Mouse (Mus musculus) c-Kit-negative CD71-positive TER-119-positive erythroid progenitor cells, embryonic 14.5 days (primary cell): ENCODE measurements around the gene Liph.
A peak's percentile ranks its signal among the peaks of the same experiment; 100 is the strongest.
"Not testable (repeated sequence)": the region's sequence is repeated elsewhere in the genome, so short reads cannot be mapped to it uniquely, and the experiment has no call there.

Experiments used
- DNase-seq: peaks from one replicate; pipeline ENCODE4 v3.0.0-alpha.2; 2013; ENCODE audit warnings: low read depth, low spot score

The Liph gene

DNA sequence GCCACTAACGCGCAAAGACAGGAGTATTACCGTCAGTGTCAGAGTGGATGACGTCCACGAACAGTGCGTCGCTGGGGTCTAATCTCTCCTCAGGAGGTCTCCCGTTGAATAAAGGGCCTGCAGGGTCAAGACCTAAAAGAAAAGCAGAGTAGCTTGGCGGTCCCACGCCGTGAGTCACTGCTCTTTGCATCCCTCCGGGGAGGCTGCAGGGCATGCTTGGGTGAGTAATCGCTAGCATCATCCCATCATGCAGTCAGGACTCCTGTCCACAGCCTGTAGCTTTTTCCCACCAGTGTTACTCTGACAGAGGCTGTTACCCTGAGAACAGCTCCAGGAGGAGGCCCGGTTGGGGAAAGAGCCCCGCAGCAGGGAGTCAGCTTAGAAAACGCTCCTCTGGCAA, 19.3 kb downstream of the Liph start:
- DNase-seq: no peak

DNA sequence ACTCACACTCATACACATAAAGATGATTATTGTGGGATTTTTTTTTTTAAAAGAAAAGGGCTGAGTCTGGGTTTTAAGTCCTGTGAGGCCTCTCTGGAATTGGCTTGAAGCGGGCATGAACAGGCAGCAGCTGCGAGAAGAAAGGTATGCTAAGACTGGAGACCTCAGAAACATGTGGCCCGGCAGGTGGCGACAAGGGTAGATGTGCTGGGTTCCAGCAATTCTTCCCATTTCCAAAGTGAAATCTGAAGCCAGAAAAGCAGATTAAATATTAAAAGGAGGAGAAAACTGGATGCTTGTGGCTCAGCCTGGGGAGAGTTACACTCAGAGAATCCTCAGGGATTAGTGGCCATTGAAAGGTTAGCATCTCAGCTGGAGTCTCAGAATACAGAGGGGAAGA, 24.0 kb downstream of the Liph start:
- DNase-seq: no peak

DNA sequence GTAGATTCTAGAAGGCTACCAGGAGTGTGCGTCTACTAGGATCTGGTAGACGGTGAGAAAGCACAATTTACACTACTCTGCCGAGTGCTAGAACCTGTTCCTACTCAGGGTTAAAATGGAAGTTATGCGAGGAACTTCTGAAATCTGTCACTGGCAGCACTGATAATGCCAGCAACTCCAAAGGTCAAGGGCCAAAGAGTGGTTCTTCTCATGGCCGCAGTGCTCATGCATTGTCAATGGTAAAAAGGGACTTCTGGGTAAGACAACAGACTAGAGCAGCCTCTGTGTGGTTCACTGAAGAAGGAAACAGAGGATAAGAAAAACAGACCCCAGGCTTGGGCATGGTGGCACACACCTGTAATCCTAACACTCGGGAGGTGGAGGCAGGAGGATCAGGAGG, 24.9 kb downstream of the Liph start:
- no peak for DNase-seq

DNA sequence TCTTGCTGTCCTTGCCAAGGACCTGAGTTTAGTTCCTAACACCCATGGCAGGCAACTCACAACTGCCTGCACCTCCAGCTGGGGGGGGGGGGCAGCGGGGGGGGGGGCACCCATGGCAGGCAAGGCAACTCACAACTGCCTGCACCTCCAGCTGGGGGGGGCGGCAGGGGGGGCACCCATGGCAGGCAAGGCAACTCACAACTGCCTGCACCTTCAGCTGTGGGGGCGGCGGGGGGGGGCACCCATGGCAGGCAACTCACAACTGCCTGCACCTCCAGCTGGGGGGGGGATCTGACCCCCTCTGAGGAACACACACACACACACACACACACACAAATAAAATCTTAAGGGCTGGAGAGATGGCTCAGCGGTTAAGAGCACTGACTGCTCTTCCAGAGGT, 25.6 kb downstream of the Liph start:
- DNase-seq: no peak

DNA sequence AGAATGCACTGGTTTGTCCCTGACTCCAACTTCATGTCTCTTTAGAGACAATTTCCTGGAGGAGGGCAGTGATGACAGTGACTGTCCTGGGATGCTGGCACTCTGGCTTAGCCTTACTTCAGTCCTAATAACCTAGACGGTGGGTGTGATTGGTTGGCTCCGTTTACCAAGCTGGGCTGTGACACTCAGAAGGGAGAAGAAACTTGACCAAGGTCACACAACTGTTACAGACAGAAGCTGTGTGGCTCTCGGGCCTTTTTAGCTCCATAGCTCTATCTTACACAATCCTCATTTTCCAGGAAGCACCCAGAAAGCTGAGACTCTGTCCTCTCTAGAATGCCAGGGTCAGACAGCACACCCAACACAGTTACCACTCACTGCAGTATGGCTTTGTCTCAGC, 29.9 kb downstream of the Liph start:
- no peak for DNase-seq

DNA sequence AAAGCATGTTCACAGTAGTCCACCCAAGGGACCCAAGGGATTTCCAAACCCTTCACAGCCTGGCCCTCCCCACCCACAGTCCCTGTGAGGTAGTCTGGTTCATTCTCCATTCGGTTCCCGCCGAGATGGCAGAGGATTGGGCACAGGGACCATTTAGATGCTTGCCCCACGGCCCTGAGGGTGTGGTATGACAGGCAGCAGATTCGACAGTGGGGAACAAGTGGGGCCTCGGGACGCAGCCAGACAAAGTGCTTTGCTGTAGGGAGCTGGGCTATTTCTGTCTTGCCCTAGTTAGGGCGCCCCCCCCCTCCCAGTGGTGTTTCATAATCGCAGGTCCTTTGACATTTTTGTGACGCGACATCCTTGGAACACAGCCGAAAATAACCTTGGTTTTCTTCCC, 39.9 kb downstream of the Liph start:
- DNase-seq: no peak

DNA sequence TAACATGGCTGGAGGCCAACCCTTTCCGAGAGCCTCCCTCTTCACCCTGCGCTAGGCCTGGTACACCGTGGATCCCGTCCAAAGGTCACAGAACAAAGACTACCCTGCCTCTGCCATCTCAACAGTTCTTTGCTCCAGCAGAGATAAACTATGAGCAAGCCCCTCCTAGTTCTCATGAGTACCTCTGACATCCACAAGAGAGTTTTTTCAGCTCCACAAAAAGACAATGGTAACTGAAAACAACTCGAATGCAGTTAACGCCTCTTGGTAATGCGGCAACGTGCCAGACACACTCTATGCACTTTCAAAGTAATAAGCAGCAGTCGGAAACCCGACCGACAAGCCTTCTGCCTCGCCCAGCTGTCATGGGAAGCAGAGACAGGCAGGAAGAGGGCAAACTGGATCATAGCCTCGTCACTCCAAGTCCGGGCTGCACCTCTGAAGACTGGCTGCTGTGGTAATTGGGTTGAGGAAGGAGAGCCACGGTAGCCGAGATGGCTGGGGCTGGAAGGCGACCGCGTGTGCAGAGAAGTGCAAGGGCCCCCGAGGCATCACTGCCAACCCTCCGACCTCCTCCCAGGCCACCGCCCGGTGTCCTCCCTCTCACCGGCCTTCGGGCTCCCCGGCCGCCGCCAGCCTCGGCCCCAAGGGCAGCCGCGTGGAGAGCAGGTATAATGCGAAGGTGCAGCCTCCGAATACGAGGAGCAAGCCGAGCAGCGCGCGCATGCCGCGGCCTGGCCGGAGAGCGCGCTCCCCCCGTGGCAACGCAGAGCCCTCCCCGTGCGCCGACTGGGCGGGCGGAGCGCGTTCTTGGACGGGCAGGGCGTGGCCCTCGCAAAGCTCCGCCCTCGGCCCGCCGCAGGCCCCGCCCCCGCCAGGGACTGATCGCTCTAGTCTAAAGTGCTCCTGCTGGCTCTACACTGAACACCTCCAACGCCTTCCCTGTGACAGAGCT, 48.4 kb downstream of the Liph start, which contains the start of gene Tmem41a:
Gene Tmem41a (minus strand): TSS at position 792 of the 955 bp plus-strand sequence.
- peak; percentile 76 for DNase-seq

DNA sequence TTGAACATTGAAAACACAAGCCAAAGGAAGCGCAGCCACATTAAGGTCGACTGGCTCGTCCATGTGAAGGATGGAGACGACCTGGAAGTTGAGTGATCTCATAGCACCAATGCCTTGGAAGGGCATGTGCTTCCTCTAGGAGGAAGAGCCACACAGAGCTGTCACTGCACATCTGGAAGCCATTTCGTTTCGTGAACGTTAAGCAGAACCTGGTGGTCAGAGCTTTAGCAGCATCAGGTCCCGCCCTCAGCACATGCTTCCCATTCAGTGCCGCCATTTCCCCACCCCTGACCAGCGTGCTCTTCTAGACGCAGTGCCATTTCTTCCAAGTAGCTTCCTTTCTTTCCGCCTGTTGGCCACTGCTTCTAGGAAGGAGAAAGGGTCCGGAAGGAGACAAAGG, 67.0 kb downstream of the Liph start:
- no peak for DNase-seq

DNA sequence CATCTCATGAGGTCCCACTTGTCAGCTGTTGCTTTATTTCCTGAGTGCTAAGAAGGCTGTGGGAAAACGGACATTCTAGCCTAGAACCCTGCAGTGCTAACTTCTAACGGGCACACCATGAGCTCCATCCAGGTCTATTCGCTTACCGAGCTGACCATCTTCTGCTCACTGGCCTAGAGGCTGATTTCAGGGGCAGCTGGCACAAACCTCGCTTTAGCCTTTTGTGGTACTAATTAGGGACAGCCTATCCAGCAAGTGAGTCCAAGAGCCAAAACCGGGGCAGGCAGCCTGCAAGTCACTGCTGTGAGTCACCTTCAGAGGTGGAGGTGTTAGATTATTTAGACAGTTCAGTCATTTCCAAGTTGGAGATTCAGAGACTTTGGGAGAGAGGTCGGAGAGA, 78.8 kb downstream of the Liph start:
- DNase-seq: no peak

DNA sequence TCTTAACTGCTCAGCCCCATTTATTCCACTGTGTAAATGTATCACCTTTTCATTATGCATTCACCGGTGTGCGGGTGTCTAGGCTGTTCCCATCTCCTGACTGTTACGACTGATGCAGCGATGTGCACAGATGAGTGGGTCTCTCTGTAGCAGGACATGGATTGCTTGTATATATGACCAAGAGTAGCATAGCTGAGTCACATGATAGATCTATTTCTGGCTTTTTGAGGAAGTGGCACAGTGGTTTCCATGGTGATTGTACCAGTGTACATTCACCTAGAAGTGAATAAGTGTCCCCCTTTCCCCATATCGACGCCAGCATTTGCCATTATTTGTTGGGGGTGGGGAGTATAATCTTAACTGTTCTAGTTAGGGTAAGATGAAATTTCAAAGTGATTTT, 82.1 kb downstream of the Liph start:
- DNase-seq: no peak

DNA sequence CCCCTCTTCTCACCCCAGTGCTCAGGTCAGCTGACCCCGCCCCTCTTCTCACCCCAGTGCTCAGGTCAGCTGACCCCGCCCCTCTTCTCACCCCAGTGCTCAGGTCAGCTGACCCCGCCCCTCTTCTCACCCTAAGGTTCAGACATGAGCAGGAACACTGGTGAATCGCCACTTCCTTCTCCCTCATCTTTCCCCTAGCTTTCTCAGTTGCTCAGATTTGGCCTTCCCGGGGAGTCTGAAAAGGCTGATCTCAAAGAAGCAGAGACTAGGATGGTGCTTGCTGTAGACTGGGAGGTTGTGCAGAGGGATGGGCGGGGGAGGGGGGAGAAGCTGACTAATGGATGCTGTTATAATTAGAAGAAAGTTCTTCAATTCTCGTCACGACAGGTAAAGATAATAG, 86.6 kb downstream of the Liph start:
- DNase-seq: not testable (repeated sequence)

DNA sequence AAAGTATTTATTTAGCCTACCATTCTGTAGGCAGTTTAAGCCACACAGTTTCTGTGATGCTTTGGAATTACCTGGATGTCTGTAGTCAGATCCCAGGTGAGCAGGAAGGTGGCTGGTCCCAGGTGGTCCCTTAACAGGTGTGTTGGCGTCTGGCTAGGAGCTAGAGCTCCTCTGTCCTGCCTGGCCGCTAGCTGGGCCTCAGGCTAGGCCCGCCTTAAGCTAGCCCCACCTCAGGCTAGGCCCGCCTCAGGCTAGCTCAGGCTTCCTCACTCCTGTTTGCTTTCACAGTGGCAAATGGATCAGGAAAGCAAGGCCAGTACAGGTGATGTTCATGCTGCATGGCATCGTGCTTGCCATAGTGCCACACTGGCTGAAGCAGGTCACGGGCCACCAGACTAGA, 88.6 kb downstream of the Liph start:
- DNase-seq: no peak

DNA sequence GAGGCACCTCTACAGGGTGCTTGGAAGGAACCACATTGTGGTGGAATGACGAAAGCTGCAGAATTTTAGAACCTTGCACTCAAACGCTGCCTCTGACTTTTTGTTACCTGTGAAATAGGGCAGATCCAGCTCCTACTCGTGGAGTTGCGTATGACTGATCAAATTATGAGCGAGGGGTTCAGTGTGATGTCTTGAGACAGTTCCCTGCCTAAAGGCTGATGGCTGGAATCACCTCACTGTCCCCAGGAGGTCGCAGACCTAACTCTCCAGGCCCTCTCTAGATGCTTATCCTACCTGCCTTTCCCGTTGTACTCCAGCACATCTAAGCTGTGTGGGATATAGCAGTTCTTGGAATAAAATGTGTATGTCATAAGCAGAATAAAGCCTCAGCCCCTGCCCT, 89.5 kb downstream of the Liph start:
- no peak for DNase-seq

DNA sequence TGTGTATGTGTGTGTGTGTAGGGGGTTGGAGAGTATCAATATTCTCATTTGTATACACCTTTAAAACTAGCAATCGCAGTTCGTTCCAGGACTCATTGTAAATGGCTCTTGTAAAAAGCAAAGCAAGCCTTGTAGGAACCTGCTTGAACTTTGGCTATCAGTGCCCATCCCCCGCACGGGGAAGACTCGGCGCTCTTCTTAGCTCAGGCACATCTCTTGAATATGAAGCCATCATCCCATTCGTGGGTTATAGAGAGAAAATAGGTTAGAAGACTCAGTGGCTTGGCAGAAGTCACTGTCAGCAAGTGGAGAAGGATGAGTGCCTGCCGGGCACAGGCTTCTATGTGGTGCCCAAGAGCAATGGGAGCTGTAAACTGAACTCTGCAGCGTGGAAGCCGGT, 90.8 kb downstream of the Liph start:
- no peak for DNase-seq
